Mouse (Mus musculus) myocyte (in vitro differentiated cells): ENCODE measurements around the gene Aff3. TPM values are rescaled to one million over a fixed set of nuclear protein-coding genes. Genes with fewer than 3 reads are reported as not detected.

Experiments
- H3K27me3 ChIP-seq: one replicate; pipeline ENCODE4 v1.6.1; 2011; ENCODE audit not compliant: control insufficient read depth, insufficient read depth, insufficient read length
- H3K36me3 ChIP-seq: one replicate; pipeline ENCODE4 v1.6.1; 2011; ENCODE audit not compliant: control insufficient read depth, insufficient read depth
- H3K4me2 ChIP-seq: one replicate; pipeline ENCODE4 v1.6.1; 2011; ENCODE audit warnings: low read depth, control low read depth
- H3K4me3 ChIP-seq: one replicate; pipeline ENCODE4 v1.5.1; 2011; ENCODE audit warnings: mild to moderate bottlenecking, control low read depth, moderate library complexity
- H3K79me2 ChIP-seq: one replicate; pipeline ENCODE4 v1.6.1; 2011; ENCODE audit not compliant: control insufficient read depth, insufficient read depth
- H3ac ChIP-seq: one replicate; pipeline ENCODE4 v1.6.1; 2011; ENCODE audit not compliant: control insufficient read depth, insufficient read length
- CEBPB ChIP-seq: IDR thresholded peaks from 2 replicates; pipeline ENCODE4 v1.6.1; 2011; ENCODE audit warnings: mild to moderate bottlenecking, moderate library complexity; ENCODE audit not compliant: poor library complexity, insufficient read depth, severe bottlenecking
- E2F4 ChIP-seq: IDR thresholded peaks from one replicate; pipeline ENCODE4 v1.6.1; 2011; ENCODE audit warnings: mild to moderate bottlenecking, control low read depth, moderate library complexity; ENCODE audit not compliant: insufficient read depth
- MAX ChIP-seq: IDR thresholded peaks from one replicate; pipeline ENCODE4 v1.6.1; 2011; ENCODE audit warnings: low read depth, mild to moderate bottlenecking, control low read depth
- MYOD1 ChIP-seq, 3 experiments: IDR thresholded peaks; one replicate each; pipeline ENCODE4 v1.6.1; 2011; ENCODE audit warnings: control low read depth in 2 of 3, low read depth in 2 of 3, mild to moderate bottlenecking in 2 of 3, moderate library complexity in 1 of 3; ENCODE audit not compliant: insufficient read length in 2 of 3, control insufficient read depth in 1 of 3
- MYOG ChIP-seq, 3 experiments: IDR thresholded peaks; one replicate each; pipeline ENCODE4 v1.6.1; 2011; ENCODE audit warnings: control low read depth in 2 of 3, low read depth in 2 of 3, mild to moderate bottlenecking in 2 of 3; ENCODE audit not compliant: insufficient read length in 2 of 3, control insufficient read depth in 1 of 3, insufficient read depth in 1 of 3
- POLR2A ChIP-seq: IDR thresholded peaks from one replicate; pipeline ENCODE4 v1.6.1; 2011; ENCODE audit warnings: low read depth, mild to moderate bottlenecking, control low read depth, moderate library complexity; ENCODE audit not compliant: insufficient read length
- POLR2AphosphoS2 ChIP-seq: IDR thresholded peaks from one replicate; pipeline ENCODE4 v1.6.1; 2011; ENCODE audit warnings: low read depth, control low read depth; ENCODE audit not compliant: insufficient read length
- REST ChIP-seq: IDR thresholded peaks from one replicate; pipeline ENCODE4 v1.6.1; 2011; ENCODE audit warnings: mild to moderate bottlenecking, control low read depth, moderate library complexity; ENCODE audit not compliant: insufficient read depth, insufficient read length
- SRF ChIP-seq: IDR thresholded peaks from one replicate; pipeline ENCODE4 v1.6.1; 2011; ENCODE audit warnings: low read depth; ENCODE audit not compliant: control insufficient read depth, insufficient read length
- TCF12 ChIP-seq: IDR thresholded peaks from one replicate; pipeline ENCODE4 v1.6.1; 2011; ENCODE audit warnings: mild to moderate bottlenecking, control low read depth; ENCODE audit not compliant: poor library complexity, insufficient read depth, severe bottlenecking
- TCF3 ChIP-seq: IDR thresholded peaks from one replicate; pipeline ENCODE4 v1.6.1; 2011; ENCODE audit warnings: low read depth, control low read depth; ENCODE audit not compliant: insufficient read length
- USF1 ChIP-seq: IDR thresholded peaks from one replicate; pipeline ENCODE4 v1.6.1; 2011; ENCODE audit warnings: low read depth, mild to moderate bottlenecking, control low read depth, moderate library complexity
- polyA plus RNA-seq: library from polyadenylated mRNA; unstranded; fragments of >200 nt; fragmentation: generic; extraction: Trizol; gene quantifications from one replicate; pipeline ENCODE4 v1.2.1, GENCODE M21; 2012; ENCODE audit warnings: missing spikeins

Gene Aff3
- polyA plus RNA-seq: not detected

DNA sequence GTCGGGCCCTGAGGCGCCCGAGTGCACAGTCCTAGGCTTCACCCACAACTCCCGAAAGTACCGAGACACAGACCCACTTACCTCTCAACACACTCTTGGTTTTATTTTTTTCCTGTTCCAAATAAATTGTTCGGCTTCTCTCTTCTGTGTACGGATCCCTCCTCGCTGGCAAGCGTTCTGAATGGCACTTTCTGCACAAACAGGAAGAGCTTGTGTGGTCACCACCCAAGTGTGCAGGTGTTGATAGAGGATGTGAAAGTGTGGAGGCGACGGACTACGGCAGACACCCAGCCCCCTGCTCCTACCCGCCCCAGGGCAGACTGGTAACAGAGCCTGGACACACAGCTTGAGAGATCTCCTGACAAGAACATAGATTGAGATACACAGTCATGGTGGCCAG lies at the start of gene Aff3:
TSS of gene Aff3 (minus strand) at position 179 of the 400 bp plus-strand sequence.
- Histone ChIP-seq H3K79me2 (no peaks in the 10 kb centered on the region), H3K27me3 (peaks cover 9% of the 10 kb centered on the region), H3K4me3 (no peak within 1 kb of the TSS), H3K4me2 (no peak within 1 kb of the TSS), H3ac (no peak within 1 kb of the TSS), H3K36me3 (no peaks in the 10 kb centered on the region)
- TF ChIP-seq MYOG (IDR thresholded peaks at IDR 0.05; ENCODE audit: control insufficient read depth in 1 of 3, insufficient read depth in 1 of 3, insufficient read length in 2 of 3, low read depth in 2 of 3) (no peak), MYOD1 (IDR thresholded peaks at IDR 0.05; ENCODE audit: control insufficient read depth in 1 of 3, insufficient read length in 2 of 3, low read depth in 2 of 3) (no peak), TCF3 (no peak), POLR2A (no peak), MAX (no peak), POLR2AphosphoS2 (no peak), TCF12 (no peak), CEBPB (no peak), SRF (no peak), REST (no peak), USF1 (no peak)

DNA sequence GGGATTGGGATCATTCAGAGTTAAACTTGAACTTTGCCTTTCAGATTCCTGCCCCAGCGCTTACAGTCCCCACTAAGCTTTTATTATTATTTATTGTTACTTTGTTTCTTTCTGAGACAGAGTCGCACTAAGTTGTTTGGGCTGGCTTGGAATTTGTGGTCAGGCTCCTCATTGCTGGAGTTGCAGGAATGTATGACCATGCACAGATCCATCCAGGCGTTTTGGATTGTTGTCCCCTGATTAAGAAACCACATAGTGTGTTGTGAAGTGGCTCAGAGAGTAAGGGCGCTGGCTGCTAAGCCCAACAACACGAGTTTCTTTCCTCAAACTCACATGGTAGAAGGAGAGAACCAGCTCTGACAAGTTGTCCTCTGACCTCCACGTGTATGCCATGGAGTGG lies 35.9 kb upstream of the Aff3 start:
- H3K79me2 ChIP-seq: no peaks in the 10 kb centered on the region
- no peaks in the 10 kb centered on the region for H3K27me3 ChIP-seq
- no peak overlapping the region for H3ac ChIP-seq
- no peaks in the 10 kb centered on the region for H3K36me3 ChIP-seq
- no peak overlapping the region for H3K4me3 ChIP-seq
- no peak overlapping the region for H3K4me2 ChIP-seq
- TF ChIP-seq TCF12 (no peak), CEBPB (no peak), MAX (no peak), REST (no peak), SRF (no peak), TCF3 (no peak), POLR2A (no peak), USF1 (no peak)

DNA sequence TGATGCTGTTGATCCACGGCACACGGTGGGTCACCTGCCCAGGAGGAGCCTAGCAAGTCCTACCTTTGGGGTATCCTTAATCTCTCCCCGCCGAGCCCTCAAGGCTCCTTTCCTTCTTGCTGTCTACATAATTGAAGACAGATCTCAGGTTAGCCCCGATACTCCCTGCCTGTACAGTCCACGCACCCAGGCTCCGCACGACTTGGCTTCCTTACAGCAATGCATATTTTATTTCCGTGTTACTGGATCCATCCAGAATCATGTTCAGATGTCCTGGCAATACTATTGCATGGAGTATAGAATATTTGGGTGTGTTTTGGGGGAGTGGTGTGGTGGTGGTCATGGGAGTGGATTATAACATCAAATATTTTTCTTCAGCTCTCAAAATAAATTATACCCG lies 34.5 kb upstream of the Aff3 start:
- Histone ChIP-seq H3K79me2 (no peaks in the 10 kb centered on the region), H3K27me3 (no peaks in the 10 kb centered on the region), H3ac (no peak overlapping the region), H3K4me3 (no peak overlapping the region), H3K4me2 (no peak overlapping the region), H3K36me3 (no peaks in the 10 kb centered on the region)
- TF ChIP-seq MYOD1 (IDR thresholded peaks at IDR 0.05; ENCODE audit: control insufficient read depth in 1 of 3, insufficient read length in 2 of 3, low read depth in 2 of 3): no peak
- TF ChIP-seq TCF12: no peak

DNA sequence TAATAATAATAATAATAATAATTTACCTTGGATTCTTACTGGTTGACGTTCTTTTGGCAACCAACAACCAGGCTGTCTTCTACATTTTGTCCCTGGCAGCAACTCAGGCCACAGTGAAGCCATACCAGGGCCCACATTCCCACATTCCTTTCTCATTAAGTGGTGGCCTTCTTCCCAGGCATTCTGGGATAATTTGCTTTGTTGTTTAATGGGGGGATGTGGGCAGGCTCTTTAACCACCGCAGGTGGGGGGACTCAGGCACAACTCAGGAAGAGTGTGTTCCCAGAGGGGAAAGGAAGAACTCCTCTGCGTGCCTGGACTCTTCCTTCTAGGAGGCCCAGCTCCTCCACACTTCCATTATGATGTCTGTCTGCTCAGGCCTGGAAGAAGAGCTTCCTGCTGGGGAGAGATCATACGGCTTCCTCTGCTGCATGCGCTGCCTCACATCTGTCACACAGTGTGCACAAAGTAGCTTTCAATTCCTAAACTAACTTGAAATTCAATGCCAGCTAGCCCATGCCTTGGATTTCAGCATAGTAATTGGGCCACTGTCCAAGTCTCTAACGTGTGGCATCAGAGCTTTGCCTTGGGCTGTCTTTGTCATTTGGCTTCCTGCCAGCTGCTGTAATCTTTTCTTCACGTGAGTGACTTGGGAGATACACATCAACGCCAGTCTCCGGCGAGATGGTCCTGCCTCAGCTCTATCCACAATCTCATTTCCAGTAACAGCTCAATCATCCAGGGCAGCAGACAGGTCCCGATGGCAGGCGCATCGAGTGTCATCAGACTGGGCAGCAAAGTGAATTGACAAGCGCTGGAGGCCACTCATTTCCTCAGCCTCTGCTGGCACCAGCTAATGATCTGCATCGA lies 31.3 kb upstream of the Aff3 start:
- Histone ChIP-seq H3K79me2 (no peaks in the 10 kb centered on the region), H3K36me3 (no peaks in the 10 kb centered on the region), H3K27me3 (no peaks in the 10 kb centered on the region), H3K4me2 (no peak overlapping the region), H3K4me3 (no peak overlapping the region), H3ac (no peak overlapping the region)
- TF ChIP-seq CEBPB: no peak
- no peak for TF ChIP-seq TCF12
- TF ChIP-seq REST: no peak
- TF ChIP-seq E2F4: no peak
- no peak for TF ChIP-seq POLR2A
- TF ChIP-seq SRF: no peak
- no peak for TF ChIP-seq TCF3
- TF ChIP-seq POLR2AphosphoS2: no peak
- no peak for TF ChIP-seq USF1
- no peak for TF ChIP-seq MYOG (IDR thresholded peaks at IDR 0.05; ENCODE audit: control insufficient read depth in 1 of 3, insufficient read depth in 1 of 3, insufficient read length in 2 of 3, low read depth in 2 of 3)
- TF ChIP-seq MAX: no peak
- no peak for TF ChIP-seq MYOD1 (IDR thresholded peaks at IDR 0.05; ENCODE audit: control insufficient read depth in 1 of 3, insufficient read length in 2 of 3, low read depth in 2 of 3)

DNA sequence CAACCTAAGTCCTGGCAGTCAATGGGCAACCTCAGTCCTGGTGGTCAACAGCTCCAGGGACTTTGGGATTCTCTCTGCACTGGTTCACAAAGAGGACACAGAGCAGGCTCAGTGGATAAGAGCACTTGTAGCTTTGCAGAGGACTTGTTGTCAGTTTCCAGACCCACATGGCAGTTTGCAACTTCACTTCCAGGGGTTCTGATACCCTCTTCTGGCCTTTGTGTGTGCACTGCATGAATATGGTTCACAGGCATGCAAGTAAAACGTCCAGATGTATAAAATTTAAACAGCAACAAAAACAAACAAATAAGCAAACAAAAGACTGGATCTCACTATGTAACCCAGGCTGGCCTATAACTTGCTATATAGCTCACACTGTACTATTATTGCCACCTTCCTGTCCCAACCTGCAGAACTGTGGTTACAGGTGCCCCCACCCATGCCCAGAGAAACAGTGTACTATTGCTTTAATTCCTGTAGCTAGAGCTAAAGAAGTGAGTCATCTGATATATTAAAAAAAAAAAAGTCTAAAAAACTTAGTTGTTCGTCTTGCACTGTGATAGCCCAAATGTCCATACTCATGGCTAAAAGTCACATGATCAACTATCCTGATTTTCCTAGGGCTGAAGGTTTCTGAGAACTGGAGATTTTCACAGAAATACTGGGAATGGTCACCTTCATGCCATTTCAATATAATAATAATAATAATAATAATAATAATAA lies 30.5 kb upstream of the Aff3 start:
- Histone ChIP-seq H3K36me3 (no peaks in the 10 kb centered on the region), H3K79me2 (no peaks in the 10 kb centered on the region), H3K27me3 (no peaks in the 10 kb centered on the region), H3K4me2 (no peak overlapping the region), H3ac (no peak overlapping the region), H3K4me3 (no peak overlapping the region)
- TF ChIP-seq MAX: no peak
- no peak for TF ChIP-seq POLR2AphosphoS2
